Mouse (Mus musculus) midbrain, embryonic 15.5 days (tissue): ENCODE results near the gene Slc30a6. TPM values are rescaled to one million over a fixed set of nuclear protein-coding genes. Genes with fewer than 3 reads are reported as not detected.
"Not testable (repeated sequence)": the region's sequence is repeated elsewhere in the genome, so short reads cannot be mapped to it uniquely, and the experiment has no call there.

Experiments
- ATAC-seq: fragments of 200-750 bp; cut with Nextera tagmentation; replicated peaks from 2 replicates; pipeline ENCODE4 v1.8.0; 2017; ENCODE audit warnings: moderate TSS enrichment
- H3K27ac ChIP-seq: fragments of 300-500 bp; sonication (generic); 2 replicates; pipeline ENCODE4 v1.5.1; 2015; ENCODE audit warnings: mild to moderate bottlenecking, inconsistent platforms
- H3K27me3 ChIP-seq: fragments of 300-500 bp; sonication (generic); replicated peaks from 2 replicates; pipeline ENCODE4 v1.6.1; 2015; ENCODE audit warnings: inconsistent platforms
- H3K36me3 ChIP-seq: fragments of 300-500 bp; sonication (generic); replicated peaks from 2 replicates; pipeline ENCODE4 v1.6.1; 2015; ENCODE audit warnings: inconsistent platforms
- H3K4me1 ChIP-seq: fragments of 300-500 bp; sonication (generic); 2 replicates; pipeline ENCODE4 v1.6.1; 2015; ENCODE audit warnings: inconsistent platforms
- H3K4me2 ChIP-seq: fragments of 300-500 bp; sonication (generic); 2 replicates; pipeline ENCODE4 v1.6.1; 2015; ENCODE audit warnings: inconsistent platforms, mild to moderate bottlenecking, moderate library complexity
- H3K4me3 ChIP-seq: fragments of 300-500 bp; sonication (generic); 2 replicates; pipeline ENCODE4 v1.5.1; 2015; ENCODE audit warnings: mild to moderate bottlenecking, inconsistent platforms
- H3K9ac ChIP-seq: fragments of 300-500 bp; sonication (generic); 2 replicates; pipeline ENCODE4 v1.6.1; 2015; ENCODE audit warnings: mild to moderate bottlenecking, inconsistent platforms
- H3K9me3 ChIP-seq: fragments of 300-500 bp; sonication (generic); 2 replicates; pipeline ENCODE4 v1.6.1; 2016; ENCODE audit warnings: inconsistent platforms
- WGBS: fragments of 180-500 bp; shearing (Covaris S2); methylation state at CpG from one replicate; pipeline ENCODE4 v1.1.7; 2015; ENCODE audit warnings: mixed read lengths; 5-methylcytosine and 5-hydroxymethylcytosine counted together
- polyA plus RNA-seq: library from polyadenylated mRNA; unstranded; fragments of >200 nt; fragmentation: Nextera tagmentation; extraction: Ambion mirVana; gene quantifications from 2 replicates; pipeline ENCODE4 v1.2.1, GENCODE M21; 2015

Gene Slc30a6
- polyA plus RNA-seq, 1 experiment from 2014 or later = 33.0 TPM

GRCm38 (mm10) chr17:74454660-74455059 lies 59.3 kb downstream of the Slc30a6 start:
- no peaks in the 10 kb centered on the region for H3K36me3 ChIP-seq
- H3K27ac ChIP-seq = no peak overlapping the region
- H3K4me2 ChIP-seq = no peak overlapping the region
- H3K4me1 ChIP-seq = no peaks in the 10 kb centered on the region
- WGBS = 83% methylated on average over 1 of the region's 1 CpGs
- no peak overlapping the region for H3K9ac ChIP-seq
- H3K27me3 ChIP-seq = no peaks in the 10 kb centered on the region
- H3K4me3 ChIP-seq = no peak overlapping the region
- no peaks in the 10 kb centered on the region for H3K9me3 ChIP-seq
- ATAC-seq = no peak

GRCm38 (mm10) chr17:74455426-74455825 lies 60.0 kb downstream of the Slc30a6 start:
- Histone ChIP-seq H3K27me3 (no peaks in the 10 kb centered on the region), H3K27ac (no peak overlapping the region), H3K9me3 (no peaks in the 10 kb centered on the region), H3K9ac (no peak overlapping the region), H3K36me3 (no peaks in the 10 kb centered on the region), H3K4me2 (no peak overlapping the region), H3K4me1 (no peaks in the 10 kb centered on the region), H3K4me3 (no peak overlapping the region)
- ATAC-seq = no peak
- 90% methylated on average over 4 of the region's 4 CpGs for WGBS

GRCm38 (mm10) chr17:74456825-74457224 lies 61.4 kb downstream of the Slc30a6 start:
- Histone ChIP-seq H3K27ac (no peak overlapping the region), H3K9me3 (no peaks in the 10 kb centered on the region), H3K4me2 (no peak overlapping the region), H3K27me3 (no peaks in the 10 kb centered on the region), H3K9ac (no peak overlapping the region), H3K4me3 (no peak overlapping the region), H3K36me3 (no peaks in the 10 kb centered on the region), H3K4me1 (no peaks in the 10 kb centered on the region)
- no peak for ATAC-seq
- 97% methylated on average over 5 of the region's 5 CpGs for WGBS

GRCm38 (mm10) chr17:74457972-74458677 lies 62.7 kb downstream of the Slc30a6 start:
- no peak for ATAC-seq
- WGBS = 79% methylated on average over 10 of the region's 10 CpGs
- H3K4me3 ChIP-seq = no peak overlapping the region
- H3K4me1 ChIP-seq = no peaks in the 10 kb centered on the region
- H3K27me3 ChIP-seq = no peaks in the 10 kb centered on the region
- no peaks in the 10 kb centered on the region for H3K36me3 ChIP-seq
- no peak overlapping the region for H3K27ac ChIP-seq
- no peak overlapping the region for H3K9ac ChIP-seq
- no peak overlapping the region for H3K4me2 ChIP-seq
- H3K9me3 ChIP-seq = no peaks in the 10 kb centered on the region

- Histone ChIP-seq H3K9me3 (no peaks in the 10 kb centered on the region), H3K4me1 (no peaks in the 10 kb centered on the region), H3K27me3 (no peaks in the 10 kb centered on the region), H3K27ac (no peak within 1 kb of the TSS), H3K36me3 (no peaks in the 10 kb centered on the region), H3K4me3 (no peak within 1 kb of the TSS), H3K9ac (no peak within 1 kb of the TSS), H3K4me2 (no peak within 1 kb of the TSS)
- 54% methylated on average over 8 of the region's 8 CpGs for WGBS
- no peak for ATAC-seq
These were observed 63.5 kb downstream of the Slc30a6 start, which contains the start of gene Nlrc4 for GRCm38 (mm10) chr17:74458711-74459408. Nlrc4 (minus strand) TSS chr17:74459142.

- no peaks in the 10 kb centered on the region for H3K27me3 ChIP-seq
- no peaks in the 10 kb centered on the region for H3K36me3 ChIP-seq
- no peak for ATAC-seq
- H3K9me3 ChIP-seq = no peaks in the 10 kb centered on the region
- no peak overlapping the region for H3K4me2 ChIP-seq
- no peak overlapping the region for H3K9ac ChIP-seq
- H3K27ac ChIP-seq = no peak overlapping the region
- no peaks in the 10 kb centered on the region for H3K4me1 ChIP-seq
- no peak overlapping the region for H3K4me3 ChIP-seq
These were observed 68.1 kb downstream of the Slc30a6 start for GRCm38 (mm10) chr17:74463510-74463909.

GRCm38 (mm10) chr17:74467981-74468380 lies 72.6 kb downstream of the Slc30a6 start:
- not testable (repeated sequence) for H3K4me3 ChIP-seq, H3K9ac ChIP-seq, H3K27ac ChIP-seq, ATAC-seq, H3K4me2 ChIP-seq, H3K36me3 ChIP-seq, H3K9me3 ChIP-seq, H3K4me1 ChIP-seq, H3K27me3 ChIP-seq
- WGBS = 82% methylated on average over 2 of the region's 2 CpGs

- H3K4me3 ChIP-seq, H3K36me3 ChIP-seq, H3K4me1 ChIP-seq, H3K27me3 ChIP-seq, H3K9ac ChIP-seq, ATAC-seq, H3K9me3 ChIP-seq, H3K4me2 ChIP-seq, H3K27ac ChIP-seq: not testable (repeated sequence)
- WGBS = 79% methylated on average over 6 of the region's 6 CpGs
These were observed 74.7 kb downstream of the Slc30a6 start for GRCm38 (mm10) chr17:74470133-74470532.

Other genes with a start within 250 kb of the Slc30a6 start
- gene Memo1, start 100.1 kb upstream of the Slc30a6 start, polyA plus RNA-seq = 51.3 and 57.8 TPM in 2 replicates
- gene Dpy30, start 71.7 kb upstream of the Slc30a6 start, polyA plus RNA-seq = 182 and 191 TPM in 2 replicates
- gene Spast, start 56.6 kb upstream of the Slc30a6 start, polyA plus RNA-seq = 37.6 and 38.4 TPM in 2 replicates
- 0.41 and 0.43 TPM in 2 replicates for gene Nlrc4, start 63.5 kb downstream of the Slc30a6 start, polyA plus RNA-seq
- 45.6 and 46.7 TPM in 2 replicates for gene Yipf4, start 93.9 kb downstream of the Slc30a6 start, polyA plus RNA-seq
- 80.6 and 95.1 TPM in 2 replicates for gene Birc6, start 132.7 kb downstream of the Slc30a6 start, polyA plus RNA-seq